Mouse (Mus musculus): Measurements from ENCODE around the gene Dph6. TPM values are rescaled to one million over a fixed set of nuclear protein-coding genes. Genes with fewer than 3 reads are reported as not detected.

Gene Dph6
- polyA plus RNA-seq (2012; fragmentation: generic; extraction: Trizol), result 10.6 TPM
- long read RNA-seq, experiment 1, transcript Dph6-203 (9 exons, 2,734 nt), result major isoform, 18 of 23 reads
- long read RNA-seq, experiment 1, partial matches to known transcripts, result 0 of 23 reads
- long read RNA-seq, experiment 1, other reads (novel, unspliced or antisense), result 3 of 23 reads
- long read RNA-seq, experiment 2, transcript Dph6-203 (9 exons, 2,734 nt), result major isoform, 44 of 54 reads
- long read RNA-seq, experiment 2, partial matches to known transcripts, result 2 of 54 reads
- long read RNA-seq, experiment 2, other reads (novel, unspliced or antisense), result 6 of 54 reads

DNA sequence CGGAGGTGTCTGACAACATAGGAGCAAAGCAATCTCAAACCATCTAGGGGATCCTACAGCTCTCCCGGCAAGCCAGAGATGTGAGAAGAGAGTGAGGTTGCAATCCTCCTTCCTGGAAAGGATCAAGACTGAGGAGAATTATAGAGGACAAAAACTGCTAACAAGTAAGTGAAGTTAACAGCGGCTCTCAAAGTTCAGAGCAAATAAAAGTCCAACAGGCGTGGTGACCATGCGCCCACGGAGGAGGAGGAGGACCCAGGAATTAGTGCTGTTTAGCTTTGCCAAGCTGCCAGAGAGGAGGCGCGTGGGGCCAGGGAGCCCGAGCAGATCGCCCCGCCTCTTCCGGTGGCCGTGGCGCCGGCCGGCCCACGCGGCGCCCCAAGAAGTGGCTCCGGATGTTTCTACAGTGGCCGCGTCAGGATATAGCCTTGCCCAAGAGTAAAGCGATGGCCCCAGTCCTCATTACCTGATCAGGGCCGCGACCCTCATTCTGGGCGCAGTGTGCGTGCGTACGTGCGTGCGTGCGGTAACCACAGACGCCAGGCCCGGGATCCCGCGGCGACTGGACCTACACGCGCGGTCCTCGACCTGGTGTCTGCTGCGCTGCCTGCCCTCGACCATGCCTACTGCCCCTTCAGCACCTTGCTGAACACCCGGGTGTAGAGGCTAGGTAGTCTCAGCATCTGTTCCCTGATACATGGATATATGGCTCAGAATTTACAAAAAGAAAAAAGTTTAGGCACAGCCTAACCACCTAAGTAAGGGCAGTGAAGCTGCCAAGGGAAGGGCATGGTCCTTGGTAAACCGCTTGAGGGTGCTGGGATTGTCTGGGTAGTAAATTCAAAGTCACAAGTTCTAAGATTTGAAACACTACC is at the start of gene Dph6:
Dph6 (minus strand) TSS at position 600 of the 875 bp plus-strand sequence.
- Histone ChIP-seq H3K79me2 (ENCODE audit: control insufficient read depth, insufficient read depth) (peaks cover 17% of the 10 kb centered on the region), H3K79me3 (ENCODE audit: low read depth) (peaks cover 4% of the 10 kb centered on the region), H3K4me3 (ENCODE audit: insufficient read depth, poor library complexity, severe bottlenecking) (peak within 1 kb of the TSS; percentile 44), H3K27me3 (ENCODE audit: control insufficient read depth, insufficient read depth, insufficient read length) (no peaks in the 10 kb centered on the region), H3K36me3 (ENCODE audit: control insufficient read depth, insufficient read depth) (no peaks in the 10 kb centered on the region), H3ac (ENCODE audit: control insufficient read depth, insufficient read length, low read depth) (peak within 1 kb of the TSS; percentile 99)
- no peak for TF ChIP-seq USF1 (IDR thresholded peaks at IDR 0.05; ENCODE audit: low read depth)
- TF ChIP-seq MAX (IDR thresholded peaks at IDR 0.05), result peak; percentile 99

DNA sequence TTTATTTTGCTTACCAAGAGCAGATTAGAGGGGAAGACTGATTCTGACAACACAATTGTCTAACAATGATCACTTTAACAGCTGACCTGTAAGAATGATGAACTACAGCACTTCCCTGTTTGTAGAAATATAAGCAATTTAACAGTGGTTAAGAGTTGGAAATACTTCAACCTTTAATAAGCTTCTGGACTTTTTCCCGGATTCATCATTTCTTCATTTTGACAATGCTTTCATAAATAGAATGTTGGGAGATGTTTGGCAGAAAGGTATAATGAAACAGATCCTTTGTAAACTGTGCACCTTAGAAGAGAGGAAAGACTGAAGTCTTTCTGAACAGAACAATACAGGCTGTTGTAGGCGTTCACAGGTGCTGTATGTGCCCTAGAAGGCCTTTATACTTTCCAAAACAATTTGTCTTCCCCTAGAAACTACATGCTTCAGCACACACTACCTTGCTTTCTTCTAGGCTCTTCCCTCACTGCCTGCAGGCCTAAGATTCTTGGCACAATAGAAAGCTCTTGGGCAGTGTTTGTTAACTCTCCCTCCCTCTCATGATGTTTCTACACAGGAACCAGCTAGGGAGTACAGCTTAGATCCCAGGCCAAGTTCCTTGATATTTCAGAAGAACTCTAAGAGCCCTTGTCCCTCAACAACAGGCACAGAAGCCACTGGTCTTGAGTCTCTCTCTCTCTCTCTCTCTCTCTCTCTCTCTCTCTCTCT is 46.4 kb upstream of the Dph6 start:
- TF ChIP-seq CEBPB (IDR thresholded peaks at IDR 0.05; ENCODE audit: low read depth), result no peak
- no peak for TF ChIP-seq CTCF (IDR thresholded peaks at IDR 0.05; ENCODE audit: control insufficient read depth, insufficient read depth, insufficient read length)
- TF ChIP-seq FOSL1 (IDR thresholded peaks at IDR 0.05; ENCODE audit: insufficient read depth, low read length, poor library complexity, severe bottlenecking), result no peak
- no peak for TF ChIP-seq MAX (IDR thresholded peaks at IDR 0.05)
- TF ChIP-seq USF1 (IDR thresholded peaks at IDR 0.05; ENCODE audit: low read depth), result no peak
- TF ChIP-seq MYOD1 (IDR thresholded peaks at IDR 0.05; ENCODE audit: control insufficient read depth, insufficient read length, low read depth), result no peak
- no peak for TF ChIP-seq MYOG (IDR thresholded peaks at IDR 0.05; ENCODE audit: control insufficient read depth, extremely low read depth, insufficient read length)
- no peaks in the 10 kb centered on the region for H3K36me3 ChIP-seq (ENCODE audit: control insufficient read depth, insufficient read depth)
- H3K79me3 ChIP-seq (ENCODE audit: low read depth), result no peaks in the 10 kb centered on the region
- no peaks in the 10 kb centered on the region for H3K27me3 ChIP-seq (ENCODE audit: control insufficient read depth, insufficient read depth, insufficient read length)
- H3K4me3 ChIP-seq (ENCODE audit: insufficient read depth, poor library complexity, severe bottlenecking), result no peak overlapping the region
- H3ac ChIP-seq (ENCODE audit: control insufficient read depth, insufficient read length, low read depth), result no peak overlapping the region
- no peaks in the 10 kb centered on the region for H3K79me2 ChIP-seq (ENCODE audit: control insufficient read depth, insufficient read depth)

DNA sequence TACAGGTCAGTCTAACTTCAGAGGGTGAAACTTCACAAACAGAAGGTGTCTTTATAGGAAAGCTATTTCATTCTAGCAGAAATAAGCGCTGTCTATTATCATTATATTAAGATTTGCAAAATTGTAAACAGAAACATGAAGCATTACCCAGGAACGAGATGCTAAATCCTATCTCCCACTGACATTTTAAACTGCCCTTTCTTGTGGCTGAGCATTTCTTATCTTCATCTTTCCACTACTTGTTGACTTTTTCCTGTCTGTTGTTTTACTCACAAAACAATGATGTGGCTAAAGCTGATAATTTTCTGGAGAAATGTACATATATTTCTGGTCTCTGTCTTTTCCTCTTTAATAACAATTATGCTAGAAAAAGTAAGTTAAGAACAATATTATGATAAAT is 36.8 kb upstream of the Dph6 start:
- Histone ChIP-seq H3K36me3 (ENCODE audit: control insufficient read depth, insufficient read depth) (no peaks in the 10 kb centered on the region), H3K79me3 (ENCODE audit: low read depth) (no peaks in the 10 kb centered on the region), H3K79me2 (ENCODE audit: control insufficient read depth, insufficient read depth) (no peaks in the 10 kb centered on the region), H3ac (ENCODE audit: control insufficient read depth, insufficient read length, low read depth) (no peak overlapping the region), H3K4me3 (ENCODE audit: insufficient read depth, poor library complexity, severe bottlenecking) (no peak overlapping the region), H3K27me3 (ENCODE audit: control insufficient read depth, insufficient read depth, insufficient read length) (no peaks in the 10 kb centered on the region)
- no peak for TF ChIP-seq MAX (IDR thresholded peaks at IDR 0.05)
- no peak for TF ChIP-seq USF1 (IDR thresholded peaks at IDR 0.05; ENCODE audit: low read depth)
- TF ChIP-seq MYOD1 (IDR thresholded peaks at IDR 0.05; ENCODE audit: control insufficient read depth, insufficient read length, low read depth), result no peak
- no peak for TF ChIP-seq CEBPB (IDR thresholded peaks at IDR 0.05; ENCODE audit: low read depth)
- no peak for TF ChIP-seq CTCF (IDR thresholded peaks at IDR 0.05; ENCODE audit: control insufficient read depth, insufficient read depth, insufficient read length)
- TF ChIP-seq MYOG (IDR thresholded peaks at IDR 0.05; ENCODE audit: control insufficient read depth, extremely low read depth, insufficient read length), result no peak
- TF ChIP-seq FOSL1 (IDR thresholded peaks at IDR 0.05; ENCODE audit: insufficient read depth, low read length, poor library complexity, severe bottlenecking), result no peak

DNA sequence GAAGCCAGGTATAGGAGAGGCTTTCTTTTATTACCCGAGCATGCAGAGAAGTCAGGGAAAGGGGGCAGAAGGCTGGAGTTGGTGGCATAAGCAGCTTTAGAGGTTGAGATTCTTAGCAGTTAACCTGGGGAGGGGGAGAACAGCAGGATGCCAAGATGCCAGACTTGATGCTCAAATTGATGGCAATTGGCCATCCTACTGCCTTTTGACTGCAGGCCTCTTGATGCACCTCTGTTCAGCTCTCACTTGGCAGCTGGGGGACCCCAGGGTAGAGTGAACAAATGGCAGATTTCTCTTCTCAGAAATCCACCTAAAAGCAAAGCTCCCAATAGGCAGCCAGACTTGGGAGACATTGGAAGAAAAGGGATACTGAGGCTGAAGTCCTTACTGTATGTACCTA is 32.7 kb upstream of the Dph6 start:
- TF ChIP-seq CEBPB (IDR thresholded peaks at IDR 0.05; ENCODE audit: low read depth) (no peak), USF1 (IDR thresholded peaks at IDR 0.05; ENCODE audit: low read depth) (no peak)
- H3K79me2 ChIP-seq (ENCODE audit: control insufficient read depth, insufficient read depth), result no peaks in the 10 kb centered on the region
- H3K79me3 ChIP-seq (ENCODE audit: low read depth), result no peaks in the 10 kb centered on the region
- no peaks in the 10 kb centered on the region for H3K36me3 ChIP-seq (ENCODE audit: control insufficient read depth, insufficient read depth)
- no peak overlapping the region for H3K4me3 ChIP-seq (ENCODE audit: insufficient read depth, poor library complexity, severe bottlenecking)
- H3K27me3 ChIP-seq (ENCODE audit: control insufficient read depth, insufficient read depth, insufficient read length), result no peaks in the 10 kb centered on the region
- no peak overlapping the region for H3ac ChIP-seq (ENCODE audit: control insufficient read depth, insufficient read length, low read depth)

DNA sequence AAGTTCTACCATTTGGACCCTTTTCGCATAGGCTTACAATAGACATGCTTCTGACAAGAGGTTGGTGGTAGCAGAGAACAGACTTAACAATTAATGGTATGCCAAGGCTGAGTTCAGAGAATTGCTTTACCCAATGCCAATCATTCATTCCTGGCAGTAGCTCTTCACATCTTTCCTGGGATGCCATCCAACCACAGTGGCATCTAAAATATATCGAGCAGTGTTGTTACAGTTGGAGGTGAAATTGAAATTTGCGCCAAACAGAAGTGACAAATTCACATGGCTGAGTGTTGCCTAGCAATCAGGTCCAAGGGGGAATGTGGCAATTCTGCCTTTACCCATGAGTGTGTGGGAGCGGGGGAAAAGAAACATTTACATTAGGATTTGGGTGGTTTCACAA is 32.3 kb upstream of the Dph6 start:
- no peaks in the 10 kb centered on the region for H3K79me2 ChIP-seq (ENCODE audit: control insufficient read depth, insufficient read depth)
- H3K36me3 ChIP-seq (ENCODE audit: control insufficient read depth, insufficient read depth), result no peaks in the 10 kb centered on the region
- H3K4me3 ChIP-seq (ENCODE audit: insufficient read depth, poor library complexity, severe bottlenecking), result no peak overlapping the region
- TF ChIP-seq CTCF (IDR thresholded peaks at IDR 0.05; ENCODE audit: control insufficient read depth, insufficient read depth, insufficient read length) (no peak), MAX (IDR thresholded peaks at IDR 0.05) (no peak), USF1 (IDR thresholded peaks at IDR 0.05; ENCODE audit: low read depth) (no peak), FOSL1 (IDR thresholded peaks at IDR 0.05; ENCODE audit: insufficient read depth, low read length, poor library complexity, severe bottlenecking) (no peak), CEBPB (IDR thresholded peaks at IDR 0.05; ENCODE audit: low read depth) (no peak), MYOG (IDR thresholded peaks at IDR 0.05; ENCODE audit: control insufficient read depth, extremely low read depth, insufficient read length) (no peak), MYOD1 (IDR thresholded peaks at IDR 0.05; ENCODE audit: control insufficient read depth, insufficient read length, low read depth) (no peak)
- no peak overlapping the region for H3ac ChIP-seq (ENCODE audit: control insufficient read depth, insufficient read length, low read depth)
- H3K27me3 ChIP-seq (ENCODE audit: control insufficient read depth, insufficient read depth, insufficient read length), result no peaks in the 10 kb centered on the region
- no peaks in the 10 kb centered on the region for H3K79me3 ChIP-seq (ENCODE audit: low read depth)

Measured in C2C12 (cell line).